Mouse (Mus musculus) forebrain, embryonic 14.5 days (tissue): ENCODE measurements around the gene Bglap2. TPM values are rescaled to one million over a fixed set of nuclear protein-coding genes. Genes with fewer than 3 reads are reported as not detected.

Experiments used
- ATAC-seq: fragments of 200-750 bp; cut with Nextera tagmentation; 2 replicates; pipeline ENCODE4 v1.8.0; 2017; ENCODE audit warnings: mild to moderate bottlenecking, moderate library complexity
- DNase-seq: peaks from one replicate; pipeline ENCODE4 v3.0.0-alpha.2; 2015; ENCODE audit warnings: low spot score
- H3K27ac ChIP-seq: fragments of 300-500 bp; sonication (generic); 2 replicates; pipeline ENCODE4 v1.5.1; 2014; ENCODE audit warnings: low read depth, mild to moderate bottlenecking, control low read depth, low read length, moderate library complexity
- H3K27me3 ChIP-seq: fragments of 300-500 bp; sonication (generic); replicated peaks from 2 replicates; pipeline ENCODE4 v1.6.1; 2014; ENCODE audit warnings: low read length, control low read depth, mixed read lengths; ENCODE audit not compliant: control insufficient read depth, insufficient read depth
- H3K36me3 ChIP-seq: fragments of 300-500 bp; sonication (generic); 2 replicates; pipeline ENCODE4 v1.6.1; 2014; ENCODE audit warnings: low read length, control low read depth; ENCODE audit not compliant: control insufficient read depth, insufficient read depth
- H3K4me1 ChIP-seq: fragments of 300-500 bp; sonication (generic); 2 replicates; pipeline ENCODE4 v1.6.1; 2014; ENCODE audit warnings: antibody characterized with exemption, low read length, control low read depth; ENCODE audit not compliant: control insufficient read depth, insufficient read depth
- H3K4me2 ChIP-seq: fragments of 300-500 bp; sonication (generic); 2 replicates; pipeline ENCODE4 v1.6.1; 2014; ENCODE audit warnings: mild to moderate bottlenecking, control low read depth, low read length
- H3K4me3 ChIP-seq: fragments of 300-500 bp; sonication (generic); 2 replicates; pipeline ENCODE4 v1.5.1; 2014; ENCODE audit warnings: low read depth, low read length, control low read depth
- H3K9ac ChIP-seq: fragments of 300-500 bp; sonication (generic); 2 replicates; pipeline ENCODE4 v1.6.1; 2014; ENCODE audit warnings: mild to moderate bottlenecking, low read length, control low read depth, moderate library complexity
- H3K9me3 ChIP-seq: fragments of 300-500 bp; sonication (generic); replicated peaks from 2 replicates; pipeline ENCODE4 v1.6.1; 2016; ENCODE audit warnings: low read length, control low read depth, mixed read lengths; ENCODE audit not compliant: control insufficient read depth
- WGBS: fragments of 180-500 bp; shearing (Covaris S2); extraction: QIAGEN DNeasy Blood & Tissue Kit; methylation state at CpG from one replicate; pipeline ENCODE4 v1.1.7; 2014; 5-methylcytosine and 5-hydroxymethylcytosine counted together
- polyA plus RNA-seq: library from polyadenylated mRNA; unstranded; fragments of >200 nt; fragmentation: Nextera tagmentation; extraction: Ambion mirVana; gene quantifications from 2 replicates; pipeline ENCODE4 v1.2.1, GENCODE M21; 2014

Bglap2 gene
- polyA plus RNA-seq, 1 experiment from 2014 or later, result not detected

DNA sequence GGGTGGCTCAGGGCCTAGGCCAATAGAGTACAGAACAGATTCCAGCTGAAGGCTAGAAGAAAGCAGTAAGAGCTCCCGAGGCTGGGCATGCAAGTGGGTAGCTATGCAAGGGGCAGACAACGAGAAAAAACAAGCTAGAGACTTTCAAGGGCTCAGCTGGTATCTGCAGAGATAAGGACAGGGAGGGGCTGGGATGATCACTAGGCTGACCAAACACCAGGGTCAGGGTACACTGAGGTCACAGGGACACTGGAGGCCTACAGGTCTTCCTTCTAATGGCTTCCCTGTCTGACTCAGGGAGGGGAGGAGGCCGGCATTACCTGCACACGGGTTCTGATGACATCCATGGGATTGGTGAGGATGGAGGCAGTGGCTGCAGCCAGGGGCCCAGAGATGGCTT lies 37.2 kb upstream of the Bglap2 start:
- 90% methylated on average over 4 of the region's 4 CpGs for WGBS
- peaks cover 85% of the 10 kb centered on the region for H3K36me3 ChIP-seq
- ATAC-seq, result no peak
- H3K9me3 ChIP-seq, result no peaks in the 10 kb centered on the region
- no peak overlapping the region for H3K27ac ChIP-seq
- H3K4me1 ChIP-seq, result no peaks in the 10 kb centered on the region
- no peak overlapping the region for H3K4me3 ChIP-seq
- H3K4me2 ChIP-seq, result no peak overlapping the region
- DNase-seq, result no peak
- H3K27me3 ChIP-seq, result no peaks in the 10 kb centered on the region
- H3K9ac ChIP-seq, result no peak overlapping the region

DNA sequence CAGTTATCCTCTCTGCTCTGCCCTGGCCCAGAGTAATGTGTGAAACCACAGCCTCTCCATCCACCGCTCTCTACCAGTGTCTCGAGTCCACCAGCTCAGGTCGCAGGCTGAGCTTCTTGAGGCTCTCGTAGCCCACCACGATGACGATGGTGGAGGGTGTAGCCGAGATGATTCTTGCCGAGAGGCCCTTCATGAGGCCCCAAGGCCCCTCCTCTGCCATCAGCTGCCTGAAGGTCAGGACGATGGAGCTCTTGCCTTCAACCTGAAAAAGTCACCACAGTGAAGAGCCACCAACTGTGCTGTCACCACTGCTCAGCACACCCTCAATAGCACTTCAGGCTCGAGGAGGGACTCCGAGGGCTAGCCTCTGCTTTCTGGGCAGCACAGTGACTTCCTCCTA lies 34.1 kb upstream of the Bglap2 start:
- DNase-seq (no peak), ATAC-seq (no peak)
- Histone ChIP-seq H3K9me3 (no peaks in the 10 kb centered on the region), H3K4me1 (peaks cover 4% of the 10 kb centered on the region; the same call in 1 of the 2 replicates), H3K27ac (no peak overlapping the region), H3K4me2 (no peak overlapping the region), H3K27me3 (no peaks in the 10 kb centered on the region), H3K36me3 (peaks cover 57% of the 10 kb centered on the region), H3K9ac (no peak overlapping the region), H3K4me3 (no peak overlapping the region)
- WGBS, result 92% methylated on average over 11 of the region's 11 CpGs

- Histone ChIP-seq H3K4me3 (no peak overlapping the region), H3K9me3 (no peaks in the 10 kb centered on the region), H3K4me2 (no peak overlapping the region), H3K4me1 (peaks cover 4% of the 10 kb centered on the region; the same call in 1 of the 2 replicates), H3K9ac (no peak overlapping the region), H3K27me3 (no peaks in the 10 kb centered on the region), H3K27ac (no peak overlapping the region), H3K36me3 (peaks cover 48% of the 10 kb centered on the region)
- DNase-seq, result no peak
- no peak for ATAC-seq
- 91% methylated on average over 4 of the region's 4 CpGs for WGBS
Measured at GRCm38 (mm10) chr3:88411681-88412080, 33.2 kb upstream of the Bglap2 start.

DNA sequence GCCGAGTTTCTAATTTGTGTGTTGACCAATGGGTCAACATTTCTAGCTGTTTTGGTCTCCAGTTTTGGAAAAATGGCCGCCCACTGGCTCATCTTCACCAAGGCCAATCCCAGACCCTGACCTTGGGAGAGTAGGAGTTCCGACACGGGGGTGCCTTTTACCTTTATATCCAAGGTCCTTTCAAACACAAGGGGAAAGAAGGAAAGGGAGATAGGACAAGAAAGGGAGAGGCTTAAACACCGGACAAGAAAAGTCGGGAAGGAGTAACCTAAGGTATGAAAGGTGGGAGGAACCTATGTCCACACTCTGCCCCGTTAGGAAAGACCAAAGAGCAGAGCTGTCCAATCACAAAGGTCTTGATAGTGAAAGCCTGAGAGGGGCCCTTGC lies 32.1 kb upstream of the Bglap2 start:
- Histone ChIP-seq H3K9ac (peak overlapping the region; percentile 35; the same call in 1 of the 2 replicates), H3K4me3 (peak overlapping the region; percentile 56), H3K27ac (peak overlapping the region; percentile 18; the same call in 1 of the 2 replicates), H3K9me3 (no peaks in the 10 kb centered on the region), H3K4me1 (peaks cover 4% of the 10 kb centered on the region; the same call in 1 of the 2 replicates), H3K36me3 (peaks cover 39% of the 10 kb centered on the region), H3K27me3 (no peaks in the 10 kb centered on the region), H3K4me2 (peak overlapping the region; percentile 66)
- ATAC-seq (no peak), DNase-seq (no peak)
- WGBS, result 25% methylated on average over 7 of the region's 7 CpGs

DNA sequence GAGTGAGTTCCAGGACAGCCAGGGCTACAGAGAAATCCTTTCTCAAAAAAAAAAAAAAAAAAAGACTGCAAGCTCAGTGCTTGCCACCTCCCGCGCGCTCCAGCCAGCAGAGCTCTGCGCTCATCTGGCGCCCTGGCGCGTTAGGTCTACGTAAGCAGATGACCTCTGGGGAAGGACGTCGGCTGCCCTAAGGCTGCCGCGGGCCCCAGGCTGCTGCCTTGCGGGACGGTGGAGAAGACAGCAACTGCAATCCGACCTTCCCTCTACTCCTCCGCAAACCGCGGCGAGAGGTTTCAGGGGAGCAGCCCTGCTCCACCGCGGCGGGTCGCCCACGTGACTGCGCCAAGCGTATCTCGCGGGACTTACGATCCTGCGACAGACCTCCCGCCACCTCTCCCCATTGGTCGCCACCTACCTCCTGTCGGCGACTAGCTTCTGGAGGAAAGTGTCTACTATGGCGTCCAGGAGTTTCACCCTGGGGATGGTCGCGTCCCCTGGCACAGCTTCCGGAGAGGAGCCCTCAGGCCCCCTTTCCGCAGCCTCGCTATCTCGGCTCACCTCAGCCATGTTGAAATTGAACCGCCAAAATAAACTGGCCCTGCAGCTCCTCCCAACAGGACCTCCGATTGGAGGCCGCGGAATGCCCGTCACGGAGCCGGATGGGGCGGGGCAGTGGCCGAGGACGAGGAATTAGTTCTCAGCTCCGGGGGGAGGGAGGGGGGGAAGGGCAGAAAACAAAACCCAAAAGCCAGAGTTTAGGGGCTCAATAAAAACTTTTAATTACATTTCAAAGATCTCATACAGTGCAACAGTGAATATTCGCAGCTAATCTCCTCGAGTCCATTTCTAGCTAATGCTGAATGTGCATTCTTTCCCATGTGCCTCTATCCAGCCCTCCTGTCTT lies 31.5 kb upstream of the Bglap2 start, which contains the start of gene Pmf1:
Gene Pmf1 (minus strand): TSS at position 591 of the 904 bp plus-strand sequence.
- DNase-seq, result peak; percentile 94
- Histone ChIP-seq H3K36me3 (peaks cover 33% of the 10 kb centered on the region), H3K27me3 (no peaks in the 10 kb centered on the region), H3K27ac (peak within 1 kb of the TSS; percentile 84), H3K9ac (peak within 1 kb of the TSS; percentile 76), H3K4me1 (peaks cover 4% of the 10 kb centered on the region; the same call in 1 of the 2 replicates), H3K9me3 (no peaks in the 10 kb centered on the region), H3K4me2 (peak within 1 kb of the TSS; percentile 66), H3K4me3 (peak within 1 kb of the TSS; percentile 56)
- under 1% methylated on average over 54 of the region's 54 CpGs for WGBS
- ATAC-seq, result peak; percentile 94

DNA sequence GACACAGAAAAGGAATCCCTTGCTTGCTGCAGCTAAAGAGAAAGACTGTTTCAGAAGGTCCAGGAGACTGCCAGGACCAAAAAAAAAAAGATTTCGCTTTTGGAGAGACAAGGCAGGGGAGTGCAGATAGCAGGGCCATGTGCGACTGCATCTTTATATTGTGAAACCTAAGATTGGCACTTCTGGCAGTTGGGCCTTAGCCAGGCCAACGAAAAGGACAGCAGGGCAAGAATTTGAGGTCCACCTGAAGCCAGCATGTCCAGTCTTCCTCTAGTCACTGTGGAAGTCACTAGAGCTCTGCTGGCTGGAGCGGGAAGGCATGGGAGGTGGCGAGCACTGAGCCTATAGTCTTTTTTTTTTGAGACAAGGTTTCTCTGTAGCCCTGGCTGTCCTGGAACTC lies 30.5 kb upstream of the Bglap2 start:
- H3K27ac ChIP-seq, result no peak overlapping the region
- DNase-seq (no peak), ATAC-seq (no peak)
- H3K4me1 ChIP-seq, result peaks cover 4% of the 10 kb centered on the region; the same call in 1 of the 2 replicates
- H3K9me3 ChIP-seq, result no peaks in the 10 kb centered on the region
- H3K9ac ChIP-seq, result peak overlapping the region; percentile 76
- H3K4me3 ChIP-seq, result peak overlapping the region; percentile 56; the same call in 1 of the 2 replicates
- no peaks in the 10 kb centered on the region for H3K27me3 ChIP-seq
- WGBS, result 65% methylated on average over 5 of the region's 5 CpGs
- peaks cover 24% of the 10 kb centered on the region for H3K36me3 ChIP-seq
- H3K4me2 ChIP-seq, result peak overlapping the region; percentile 66

DNA sequence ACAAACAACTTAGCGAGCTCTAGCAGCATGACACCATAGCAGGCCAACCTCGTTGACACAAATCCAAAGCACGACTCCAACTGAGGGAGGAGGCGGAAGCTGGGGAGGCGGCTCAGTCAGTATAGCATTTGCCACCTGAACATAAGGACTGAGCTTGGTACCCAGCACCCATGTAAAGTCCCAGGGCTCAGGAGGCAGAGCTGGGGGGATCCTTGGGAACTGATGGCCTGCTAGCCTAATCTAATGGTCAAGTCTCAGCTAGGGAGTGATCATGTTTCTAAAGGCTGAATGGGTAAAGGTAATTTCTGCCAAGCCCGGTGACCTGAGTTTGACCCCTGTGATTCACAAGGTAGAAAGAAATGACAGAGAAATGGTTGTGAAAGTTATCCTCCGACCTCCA lies 29.0 kb upstream of the Bglap2 start:
- WGBS, result 55% methylated on average over 7 of the region's 7 CpGs
- Histone ChIP-seq H3K4me1 (peaks cover 4% of the 10 kb centered on the region; the same call in 1 of the 2 replicates), H3K9ac (no peak overlapping the region), H3K27me3 (no peaks in the 10 kb centered on the region), H3K27ac (no peak overlapping the region), H3K4me2 (no peak overlapping the region), H3K4me3 (no peak overlapping the region), H3K9me3 (no peaks in the 10 kb centered on the region), H3K36me3 (peaks cover 15% of the 10 kb centered on the region)
- ATAC-seq (no peak), DNase-seq (no peak)

GRCm38 (mm10) chr3:88407090-88407489 lies 28.6 kb upstream of the Bglap2 start:
- Histone ChIP-seq H3K27me3 (no peaks in the 10 kb centered on the region), H3K27ac (no peak overlapping the region), H3K4me3 (no peak overlapping the region), H3K9me3 (no peaks in the 10 kb centered on the region), H3K36me3 (peaks cover 10% of the 10 kb centered on the region), H3K4me2 (no peak overlapping the region), H3K9ac (no peak overlapping the region), H3K4me1 (peaks cover 4% of the 10 kb centered on the region; the same call in 1 of the 2 replicates)
- DNase-seq (peak; percentile 95), ATAC-seq (peak; percentile 42)
- 2% methylated on average over 2 of the region's 2 CpGs for WGBS
